Mouse (Mus musculus) c-Kit-negative CD71-positive TER-119-positive erythroid progenitor cells, embryonic 14.5 days (primary cell): ENCODE measurements around the gene Cubn.

ENCODE experiments used
- DNase-seq: peaks from one replicate; pipeline ENCODE4 v3.0.0-alpha.2; 2013; ENCODE audit warnings: low read depth, low spot score

The Cubn gene

GRCm38 (mm10) chr2:13407698-13408097 is 83.9 kb downstream of the Cubn start:
- no peak for DNase-seq

GRCm38 (mm10) chr2:13407272-13407671 is 84.3 kb downstream of the Cubn start:
- no peak for DNase-seq

GRCm38 (mm10) chr2:13404986-13405678 is 86.5 kb downstream of the Cubn start:
- no peak for DNase-seq

GRCm38 (mm10) chr2:13400831-13401230 is 90.8 kb downstream of the Cubn start:
- DNase-seq = no peak

- DNase-seq = no peak
Measured at GRCm38 (mm10) chr2:13399480-13400072, 92.0 kb downstream of the Cubn start.

GRCm38 (mm10) chr2:13398955-13399354 is 92.7 kb downstream of the Cubn start:
- DNase-seq = no peak

GRCm38 (mm10) chr2:13398551-13398950 is 93.1 kb downstream of the Cubn start:
- DNase-seq = no peak

- DNase-seq = no peak
Measured at GRCm38 (mm10) chr2:13396124-13396540, 95.5 kb downstream of the Cubn start.

GRCm38 (mm10) chr2:13391018-13391417 is 100.6 kb downstream of the Cubn start:
- DNase-seq = no peak

- no peak for DNase-seq
Measured at GRCm38 (mm10) chr2:13386631-13387030, 105.0 kb downstream of the Cubn start.

- no peak for DNase-seq
Measured at GRCm38 (mm10) chr2:13385542-13386345, 105.9 kb downstream of the Cubn start.

- DNase-seq = peak; percentile 49
Measured at GRCm38 (mm10) chr2:13384775-13385541, 106.7 kb downstream of the Cubn start.

- no peak for DNase-seq
Measured at GRCm38 (mm10) chr2:13376166-13376565, 115.4 kb downstream of the Cubn start.

- DNase-seq = no peak
Measured at GRCm38 (mm10) chr2:13373291-13373690, 118.3 kb downstream of the Cubn start.

GRCm38 (mm10) chr2:13372825-13373224 is 118.8 kb downstream of the Cubn start:
- DNase-seq = no peak

- DNase-seq = no peak
Measured at GRCm38 (mm10) chr2:13372256-13372824, 119.3 kb downstream of the Cubn start.

- DNase-seq = no peak
Measured at GRCm38 (mm10) chr2:13371797-13372170, 119.8 kb downstream of the Cubn start.

- DNase-seq = no peak
Measured at GRCm38 (mm10) chr2:13371072-13371796, 120.4 kb downstream of the Cubn start.

GRCm38 (mm10) chr2:13370556-13370955 is 121.1 kb downstream of the Cubn start:
- DNase-seq = no peak

- no peak for DNase-seq
Measured at GRCm38 (mm10) chr2:13368517-13368916, 123.1 kb downstream of the Cubn start.
